Mouse (Mus musculus) MEL (cell line): ENCODE data around the gene Enpp3.

Experiments used
- BHLHE40 ChIP-seq: IDR thresholded peaks from 2 replicates; pipeline ENCODE4 v1.6.1; 2012; ENCODE audit warnings: low read depth, mild to moderate bottlenecking, inconsistent platforms, low read length, improper control_type of control experiment, borderline replicate concordance
- CTCF ChIP-seq, 3 experiments: IDR thresholded peaks in 2 of 3; conservative IDR thresholded peaks in 1 of 3; 2 replicates each; pipeline ENCODE4 v1.5.1; 2011 to 2012; ENCODE audit warnings: low read length in 3 of 3, low read depth in 2 of 3, mild to moderate bottlenecking in 2 of 3, improper control_type of control experiment in 1 of 3, inconsistent platforms in 1 of 3, mixed read lengths in 1 of 3, moderate library complexity in 1 of 3; ENCODE audit not compliant: control insufficient read depth in 1 of 3, insufficient read depth in 1 of 3, poor library complexity in 1 of 3, severe bottlenecking in 1 of 3
- GATA1 ChIP-seq: IDR thresholded peaks from 2 replicates; pipeline ENCODE4 v1.6.1; 2011; ENCODE audit warnings: low read depth, low read length, improper control_type of control experiment
- MEF2A ChIP-seq: IDR thresholded peaks from 2 replicates; pipeline ENCODE4 v1.6.1; 2014; ENCODE audit warnings: low read depth, mild to moderate bottlenecking, inconsistent platforms, low read length, improper control_type of control experiment; ENCODE audit not compliant: poor library complexity, insufficient replicate concordance, severe bottlenecking; ENCODE audit errors: extremely low read depth

DNA sequence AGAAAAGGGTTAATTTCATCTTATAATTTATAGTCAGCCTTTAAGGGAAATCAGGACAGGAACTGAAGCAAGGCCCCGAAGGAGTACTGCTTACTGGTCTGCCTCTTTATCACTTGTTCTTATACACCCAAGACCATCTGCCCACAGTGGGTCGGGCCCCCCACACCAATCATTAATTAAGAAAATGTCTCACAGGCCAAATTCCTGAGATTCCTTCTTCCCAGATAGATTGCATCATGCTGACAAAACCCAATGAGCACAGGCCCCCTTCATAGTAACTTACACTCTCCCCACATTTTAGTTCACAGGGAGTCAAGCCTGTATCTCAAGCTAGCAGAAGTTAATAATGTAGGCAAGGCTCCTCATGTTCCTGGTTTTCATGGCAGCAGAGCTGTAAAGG lies 625 bp downstream of the Enpp3 start:
- TF ChIP-seq MEF2A (no peak), GATA1 (no peak), CTCF (IDR thresholded peaks at IDR 0.05 in 2 of 3, conservative IDR thresholded peaks at IDR 0.05 in 1 of 3; ENCODE audit: control insufficient read depth in 1 of 3, insufficient read depth in 1 of 3, low read depth in 2 of 3, low read length in 3 of 3, poor library complexity in 1 of 3, severe bottlenecking in 1 of 3) (no peak), BHLHE40 (no peak)
